Mouse (Mus musculus) embryonic facial prominence, embryonic 15.5 days (tissue): ENCODE measurements around the gene Lrch3. TPM values are rescaled to one million over a fixed set of nuclear protein-coding genes. Genes with fewer than 3 reads are reported as not detected.
"Not testable (repeated sequence)": the region's sequence is repeated elsewhere in the genome, so short reads cannot be mapped to it uniquely, and the experiment has no call there.

Experiments used
- ATAC-seq: fragments of 200-750 bp; cut with Nextera tagmentation; 2 replicates; pipeline ENCODE4 v1.8.0; 2017; ENCODE audit warnings: low read depth, moderate TSS enrichment; ENCODE audit not compliant: insufficient number of reproducible peaks, low FRiP score, low TSS enrichment
- H3K27ac ChIP-seq: fragments of 300-500 bp; sonication (generic); replicated peaks from 2 replicates; pipeline ENCODE4 v1.5.1; 2015; ENCODE audit warnings: mild to moderate bottlenecking, inconsistent platforms
- H3K27me3 ChIP-seq: fragments of 300-500 bp; sonication (generic); 2 replicates; pipeline ENCODE4 v1.6.1; 2015; ENCODE audit warnings: inconsistent platforms
- H3K36me3 ChIP-seq: fragments of 300-500 bp; sonication (generic); 2 replicates; pipeline ENCODE4 v1.6.1; 2015; ENCODE audit warnings: mild to moderate bottlenecking, inconsistent platforms
- H3K4me1 ChIP-seq: fragments of 300-500 bp; sonication (generic); 2 replicates; pipeline ENCODE4 v1.6.1; 2015; ENCODE audit warnings: inconsistent platforms
- H3K4me2 ChIP-seq: fragments of 300-500 bp; sonication (generic); replicated peaks from 2 replicates; pipeline ENCODE4 v1.6.1; 2015; ENCODE audit warnings: mild to moderate bottlenecking, inconsistent platforms
- H3K4me3 ChIP-seq: fragments of 300-500 bp; sonication (generic); replicated peaks from 2 replicates; pipeline ENCODE4 v1.5.1; 2015; ENCODE audit warnings: mild to moderate bottlenecking, inconsistent platforms
- H3K9ac ChIP-seq: fragments of 300-500 bp; sonication (generic); 2 replicates; pipeline ENCODE4 v1.6.1; 2015; ENCODE audit warnings: inconsistent platforms
- H3K9me3 ChIP-seq: fragments of 300-500 bp; sonication (generic); replicated peaks from 2 replicates; pipeline ENCODE4 v1.6.1; 2016; ENCODE audit warnings: inconsistent platforms
- WGBS: fragments of 180-500 bp; shearing (Covaris S2); methylation state at CpG from one replicate; pipeline ENCODE4 v1.1.7; 2015; 5-methylcytosine and 5-hydroxymethylcytosine counted together
- polyA plus RNA-seq: library from polyadenylated mRNA; unstranded; fragments of >200 nt; fragmentation: Nextera tagmentation; extraction: Ambion mirVana; gene quantifications from 2 replicates; pipeline ENCODE4 v1.2.1, GENCODE M21; 2015

Gene Lrch3
- polyA plus RNA-seq, 1 experiment from 2014 or later = 20.5 TPM

DNA sequence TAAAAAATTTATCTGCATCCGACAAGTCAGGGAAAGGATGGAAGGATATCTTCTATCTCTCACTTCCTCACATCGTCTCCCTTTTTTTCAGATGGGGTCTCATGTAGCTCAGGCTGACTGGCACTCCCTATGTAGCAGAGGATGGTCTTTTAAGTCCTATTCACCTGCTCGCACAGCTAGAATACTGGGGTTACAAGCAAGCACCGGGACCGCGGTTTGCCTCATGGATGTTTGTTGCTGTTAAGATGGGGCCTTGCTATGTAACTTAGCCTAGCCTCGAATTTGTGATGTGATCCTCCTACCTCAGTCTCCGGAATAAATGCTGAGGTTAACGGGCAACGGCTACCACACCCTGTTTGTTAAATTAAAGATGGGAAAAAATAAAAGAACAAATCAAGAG is 141.8 kb downstream of the Lrch3 start:
- no peaks in the 10 kb centered on the region for H3K9me3 ChIP-seq
- H3K27me3 ChIP-seq = no peaks in the 10 kb centered on the region
- H3K27ac ChIP-seq = no peak overlapping the region
- no peak overlapping the region for H3K9ac ChIP-seq
- ATAC-seq = peak; percentile 12; the same call in 1 of the 2 replicates
- peak overlapping the region; percentile 66 for H3K4me2 ChIP-seq
- peaks cover 12% of the 10 kb centered on the region for H3K4me1 ChIP-seq
- H3K4me3 ChIP-seq = peak overlapping the region; percentile 92
- peaks cover 27% of the 10 kb centered on the region for H3K36me3 ChIP-seq
- WGBS = 18% methylated on average over 10 of the region's 10 CpGs

DNA sequence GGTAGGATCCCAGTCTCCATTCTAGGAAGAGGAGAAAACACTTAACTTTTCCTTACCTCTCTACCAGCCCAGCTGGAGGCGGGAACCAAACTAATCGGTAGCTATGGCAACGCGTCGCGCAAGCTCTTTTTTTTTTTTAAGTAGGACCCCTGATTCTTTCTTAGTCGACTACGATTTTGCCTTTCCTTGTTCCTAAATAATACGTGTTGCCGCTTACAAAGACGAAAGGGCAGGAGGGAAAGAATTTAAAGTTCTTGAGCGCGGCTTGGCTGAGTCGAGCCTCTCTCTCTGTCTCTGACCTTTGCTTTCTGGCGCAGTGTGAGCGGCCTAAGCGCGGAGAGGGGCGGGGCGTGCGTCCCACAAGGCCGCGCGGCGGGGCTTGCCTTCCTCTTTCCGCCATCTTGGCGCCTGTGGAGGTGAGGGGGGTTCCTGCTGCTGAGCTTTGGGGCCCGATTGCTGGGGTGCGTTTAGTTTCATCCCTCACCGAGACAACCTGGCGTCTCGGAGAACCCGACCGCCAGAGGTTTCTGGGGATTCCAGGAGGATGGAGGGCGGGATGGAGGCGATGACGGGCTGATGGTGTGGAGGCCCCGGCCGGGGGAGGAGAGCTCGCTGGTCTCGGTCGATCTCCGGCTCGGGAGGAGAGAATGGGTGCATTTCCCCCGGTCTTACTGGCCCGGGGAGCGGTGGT is 142.3 kb downstream of the Lrch3 start, which contains the start of the genes Iqcg and Rpl35a:
Iqcg (minus strand) TSS at position 124 of the 691 bp plus-strand sequence.
Rpl35a (plus strand) TSS at position 359 of the 691 bp plus-strand sequence.
- Histone ChIP-seq H3K9me3 (no peaks in the 10 kb centered on the region), H3K4me1 (peaks cover 12% of the 10 kb centered on the region), H3K4me3 (peak within 1 kb of the TSS; percentile 92), H3K9ac (peak within 1 kb of the TSS; percentile 91), H3K27me3 (no peaks in the 10 kb centered on the region), H3K36me3 (peaks cover 31% of the 10 kb centered on the region), H3K4me2 (peak within 1 kb of the TSS; percentile 66), H3K27ac (peak within 1 kb of the TSS; percentile 92)
- ATAC-seq = peak; percentile 91
- under 1% methylated on average over 47 of the region's 47 CpGs for WGBS

DNA sequence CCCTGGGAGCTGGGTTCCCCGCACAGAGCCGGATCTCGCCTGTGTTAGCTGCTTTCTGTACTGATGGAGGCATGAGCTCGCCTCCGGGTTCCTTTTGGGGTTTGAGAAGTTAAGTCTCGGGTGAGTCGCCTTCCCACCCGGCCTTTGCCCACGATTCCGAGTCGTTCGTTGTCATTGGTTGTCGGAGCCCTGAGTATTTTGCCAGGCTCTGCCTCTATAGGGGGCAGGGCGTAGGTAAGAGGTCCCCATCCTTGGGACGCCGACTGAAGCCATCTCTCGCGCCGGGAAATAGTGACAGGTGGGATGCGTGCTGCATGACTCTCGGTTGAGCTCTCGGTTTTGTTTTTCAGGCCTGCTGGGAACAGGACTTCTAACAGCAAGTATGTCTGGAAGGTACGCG is 142.9 kb downstream of the Lrch3 start:
- Histone ChIP-seq H3K27ac (peak overlapping the region; percentile 92), H3K9ac (peak overlapping the region; percentile 91), H3K4me3 (peak overlapping the region; percentile 92), H3K4me1 (peaks cover 14% of the 10 kb centered on the region), H3K27me3 (no peaks in the 10 kb centered on the region), H3K4me2 (peak overlapping the region; percentile 66), H3K9me3 (no peaks in the 10 kb centered on the region), H3K36me3 (peaks cover 31% of the 10 kb centered on the region)
- ATAC-seq = 0 out of 2 replicates have a peak, but pooled peaks have one; percentile 12
- WGBS = under 1% methylated on average over 24 of the region's 24 CpGs

DNA sequence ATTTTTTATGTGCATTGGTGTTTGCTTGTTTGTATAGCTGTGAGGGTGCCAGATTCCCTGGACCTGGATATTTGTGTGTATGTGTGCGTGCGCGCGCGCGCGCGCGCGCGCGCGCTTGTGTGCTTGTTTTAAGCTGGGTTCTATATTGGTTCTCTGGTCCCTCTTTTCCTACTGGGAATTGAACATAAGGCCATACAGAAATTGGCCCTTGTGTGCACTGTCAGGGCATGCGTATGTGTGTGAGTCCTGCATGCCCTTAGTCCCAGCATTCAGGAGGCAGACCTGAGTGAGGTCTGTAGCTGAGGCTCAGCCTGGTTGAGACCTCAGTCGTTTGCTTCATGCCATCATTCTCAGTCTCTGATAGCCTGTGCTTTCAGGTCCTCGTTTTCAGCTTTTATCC is 144.1 kb downstream of the Lrch3 start:
- no peak for ATAC-seq
- Histone ChIP-seq H3K4me1 (peaks cover 19% of the 10 kb centered on the region), H3K36me3 (peaks cover 31% of the 10 kb centered on the region), H3K9ac (0 out of 2 replicates have a peak overlapping the region, but pooled peaks have one; percentile 9), H3K9me3 (no peaks in the 10 kb centered on the region), H3K27ac (no peak overlapping the region), H3K27me3 (no peaks in the 10 kb centered on the region), H3K4me3 (peak overlapping the region; percentile 92; the same call in 1 of the 2 replicates), H3K4me2 (peak overlapping the region; percentile 66)
- WGBS = 88% methylated on average over 16 of the region's 16 CpGs

DNA sequence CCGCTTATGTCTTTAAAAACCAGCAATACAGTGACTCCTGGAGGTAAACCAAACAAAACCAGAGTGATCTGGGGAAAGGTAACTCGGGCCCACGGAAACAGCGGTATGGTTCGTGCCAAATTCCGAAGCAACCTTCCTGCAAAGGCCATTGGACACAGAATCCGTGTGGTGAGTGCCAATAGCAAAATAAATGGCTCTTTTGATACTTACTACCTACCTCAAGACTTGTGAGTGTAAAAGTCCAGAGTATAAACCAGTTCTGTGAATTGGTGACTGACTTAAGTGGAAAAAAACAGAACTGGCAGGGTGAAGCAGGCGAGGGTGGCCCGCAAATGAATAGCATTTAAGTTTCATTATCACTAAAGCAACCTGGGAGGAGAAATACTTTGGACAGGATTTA is 144.8 kb downstream of the Lrch3 start:
- not testable (repeated sequence) for H3K27me3 ChIP-seq, H3K4me3 ChIP-seq, ATAC-seq, H3K9ac ChIP-seq, H3K27ac ChIP-seq, H3K9me3 ChIP-seq
- Histone ChIP-seq H3K4me2 (peak overlapping the region; percentile 66; the same call in 1 of the 2 replicates), H3K36me3 (peaks cover 31% of the 10 kb centered on the region), H3K4me1 (peaks cover 26% of the 10 kb centered on the region)
- WGBS = 86% methylated on average over 9 of the region's 9 CpGs

DNA sequence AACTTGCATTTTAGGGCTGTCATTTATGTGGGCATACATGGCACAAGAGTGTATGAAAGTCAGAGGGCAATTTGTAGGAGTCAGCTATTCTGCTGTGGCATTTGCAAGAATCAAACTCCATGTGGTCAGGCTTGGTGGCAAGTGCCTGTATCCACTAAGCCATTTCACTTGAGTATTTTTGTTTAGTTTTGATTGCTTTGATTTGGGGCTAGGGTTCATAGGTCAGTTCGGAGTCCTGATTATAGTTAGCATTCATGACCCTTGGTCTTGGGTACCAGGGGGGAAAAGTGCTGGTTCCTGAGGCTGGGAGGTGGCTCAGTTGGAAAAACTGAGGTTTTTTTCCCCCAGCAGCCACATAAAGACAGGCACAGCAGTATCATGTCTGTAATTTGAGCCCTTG is 145.6 kb downstream of the Lrch3 start:
- peaks cover 31% of the 10 kb centered on the region for H3K36me3 ChIP-seq
- H3K9me3 ChIP-seq = no peaks in the 10 kb centered on the region
- H3K27me3 ChIP-seq = no peaks in the 10 kb centered on the region
- no peak for ATAC-seq
- 88% methylated on average over 1 of the region's 1 CpGs for WGBS
- peaks cover 28% of the 10 kb centered on the region for H3K4me1 ChIP-seq
- H3K27ac ChIP-seq = no peak overlapping the region
- H3K9ac ChIP-seq = no peak overlapping the region
- no peak overlapping the region for H3K4me2 ChIP-seq
- H3K4me3 ChIP-seq = no peak overlapping the region

DNA sequence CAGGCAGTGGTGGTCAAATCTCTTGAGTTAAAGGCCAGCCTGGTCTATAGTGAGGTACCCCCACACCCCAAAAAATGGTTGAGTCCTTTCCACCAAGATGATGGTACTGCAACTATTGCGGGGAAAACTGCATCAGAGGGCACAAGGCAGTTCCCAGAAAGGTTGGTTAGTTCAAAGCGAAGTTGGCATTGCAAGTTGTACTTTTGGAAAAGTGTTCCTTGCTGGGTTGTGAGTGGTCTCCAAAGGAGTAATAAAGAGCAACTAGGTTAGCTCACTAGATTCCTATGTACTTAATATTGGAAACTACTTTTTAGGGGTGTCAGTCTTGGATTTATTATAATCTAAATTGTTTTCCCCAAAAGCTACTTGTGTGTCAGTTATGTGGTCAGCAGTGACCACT is 147.0 kb downstream of the Lrch3 start:
- Histone ChIP-seq H3K4me1 (peaks cover 24% of the 10 kb centered on the region), H3K27ac (no peak overlapping the region), H3K27me3 (no peaks in the 10 kb centered on the region), H3K36me3 (peaks cover 31% of the 10 kb centered on the region), H3K9ac (no peak overlapping the region), H3K4me3 (no peak overlapping the region), H3K4me2 (no peak overlapping the region), H3K9me3 (no peaks in the 10 kb centered on the region)
- ATAC-seq = no peak
- WGBS = 84% methylated on average over 2 of the region's 2 CpGs

DNA sequence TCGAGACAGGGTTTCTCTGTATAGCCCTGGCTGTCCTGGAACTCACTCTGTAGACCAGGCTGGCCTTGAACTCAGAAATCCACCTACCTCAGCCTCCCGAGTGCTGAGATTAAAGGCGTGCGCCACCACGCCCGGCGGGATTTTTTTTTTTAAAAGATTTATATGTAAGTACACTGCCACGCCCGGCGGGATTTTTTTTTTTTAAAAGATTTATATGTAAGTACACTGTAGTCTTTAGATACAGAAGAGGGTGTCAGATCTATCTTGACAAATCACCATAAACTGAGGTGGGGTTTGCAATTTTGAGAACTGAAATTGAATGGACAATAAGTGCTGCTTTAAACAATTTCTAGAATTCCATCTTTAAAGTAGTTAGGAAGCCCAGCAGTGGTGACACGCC is 147.5 kb downstream of the Lrch3 start:
- Histone ChIP-seq H3K27me3 (no peaks in the 10 kb centered on the region), H3K36me3 (peaks cover 31% of the 10 kb centered on the region), H3K4me1 (peaks cover 24% of the 10 kb centered on the region), H3K4me3 (peak overlapping the region; percentile 71; the same call in 1 of the 2 replicates), H3K9me3 (no peaks in the 10 kb centered on the region), H3K27ac (peak overlapping the region; percentile 72), H3K4me2 (peak overlapping the region; percentile 92; the same call in 1 of the 2 replicates), H3K9ac (no peak overlapping the region)
- ATAC-seq = no peak
- 50% methylated on average over 11 of the region's 11 CpGs for WGBS

DNA sequence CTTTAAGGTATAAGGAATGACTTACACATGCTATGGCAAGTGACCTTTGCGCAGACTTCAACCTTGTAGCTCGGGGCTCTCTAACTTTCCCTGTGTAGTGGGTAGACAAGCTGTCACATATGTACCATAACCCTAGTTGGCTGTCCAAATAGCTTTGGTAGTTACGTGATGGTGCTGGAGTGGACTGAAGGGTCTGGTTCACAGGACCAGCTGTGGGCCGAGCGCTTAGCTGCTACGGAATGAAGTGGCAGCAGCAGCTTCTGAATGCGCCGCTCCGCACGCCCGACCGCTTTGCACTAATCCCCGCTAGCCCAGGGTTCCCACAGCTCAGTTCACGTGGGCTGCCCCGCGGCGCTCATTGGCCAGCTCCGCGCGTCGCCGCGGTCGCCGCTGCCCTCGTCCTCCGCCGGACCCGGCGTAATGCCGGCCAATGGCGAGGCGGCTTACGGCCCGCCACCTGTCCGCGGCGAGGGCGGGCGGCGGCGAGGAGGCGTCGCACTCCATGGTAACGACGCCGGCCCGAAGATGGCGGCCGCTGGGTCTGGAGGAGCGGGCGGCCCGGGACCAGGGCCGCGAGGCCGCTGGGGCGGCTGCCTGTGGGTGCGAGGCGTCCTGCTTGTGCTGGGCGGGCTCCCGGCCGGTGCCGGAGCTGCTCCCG is 148.3 kb downstream of the Lrch3 start, which contains the start of gene Lmln:
Lmln (plus strand) TSS at position 498 of the 658 bp plus-strand sequence.
- Histone ChIP-seq H3K36me3 (peaks cover 31% of the 10 kb centered on the region), H3K27me3 (no peaks in the 10 kb centered on the region), H3K27ac (peak within 1 kb of the TSS; percentile 72), H3K4me1 (peaks cover 24% of the 10 kb centered on the region), H3K4me3 (peak within 1 kb of the TSS; percentile 71), H3K4me2 (peak within 1 kb of the TSS; percentile 92), H3K9ac (peak within 1 kb of the TSS; percentile 57), H3K9me3 (no peaks in the 10 kb centered on the region)
- ATAC-seq = peak; percentile 98
- under 1% methylated on average over 64 of the region's 64 CpGs for WGBS

DNA sequence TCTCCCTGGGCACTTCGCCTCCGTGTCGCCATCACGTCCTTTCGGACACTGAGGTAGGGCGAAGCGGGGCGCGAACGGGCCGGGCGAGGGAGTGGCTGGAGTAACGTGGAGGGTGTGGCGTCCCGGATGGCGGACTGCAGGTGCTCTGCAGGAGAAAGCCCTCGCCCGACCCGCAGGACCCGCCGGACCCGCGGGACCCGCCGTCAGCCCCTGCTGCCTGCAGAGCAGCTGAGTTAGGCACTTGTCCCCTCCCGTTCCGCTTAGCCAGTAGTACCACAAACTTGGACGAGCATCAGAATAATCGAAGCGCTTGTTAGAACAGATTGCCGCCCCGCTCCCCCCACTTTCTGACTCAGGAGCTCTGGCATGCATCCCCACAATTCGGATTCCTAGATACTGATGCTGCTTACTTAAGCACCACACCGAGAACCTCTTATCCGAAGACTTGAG is 148.8 kb downstream of the Lrch3 start:
- Histone ChIP-seq H3K27me3 (no peaks in the 10 kb centered on the region), H3K36me3 (peaks cover 31% of the 10 kb centered on the region), H3K4me1 (peaks cover 24% of the 10 kb centered on the region), H3K4me3 (peak overlapping the region; percentile 71), H3K9ac (peak overlapping the region; percentile 57), H3K4me2 (peak overlapping the region; percentile 92), H3K27ac (peak overlapping the region; percentile 72), H3K9me3 (no peaks in the 10 kb centered on the region)
- peak; percentile 51; the same call in 1 of the 2 replicates for ATAC-seq
- 0% methylated on average over 35 of the region's 35 CpGs for WGBS

DNA sequence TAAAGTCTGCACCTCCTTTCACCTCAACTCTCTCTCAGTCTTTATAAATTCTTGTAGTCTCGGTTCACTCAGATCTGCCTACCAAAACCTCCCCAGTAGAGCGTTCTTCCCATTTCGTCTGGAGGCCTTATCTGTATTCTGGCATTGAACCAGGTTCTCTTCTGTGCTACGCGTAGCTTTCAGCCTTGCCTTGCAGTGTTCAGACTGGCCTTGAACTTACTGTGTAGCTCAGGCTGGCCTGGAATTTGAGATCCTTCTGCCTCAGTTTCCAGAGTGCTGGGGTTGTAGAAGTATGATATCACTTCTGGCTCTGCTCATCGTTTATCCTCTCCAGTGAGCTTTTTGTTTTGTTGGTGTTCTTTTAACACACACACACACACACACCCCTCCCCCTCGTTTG is 149.4 kb downstream of the Lrch3 start:
- Histone ChIP-seq H3K9me3 (no peaks in the 10 kb centered on the region), H3K36me3 (peaks cover 26% of the 10 kb centered on the region), H3K27ac (no peak overlapping the region), H3K4me1 (peaks cover 18% of the 10 kb centered on the region), H3K4me3 (peak overlapping the region; percentile 71), H3K4me2 (peak overlapping the region; percentile 92), H3K9ac (peak overlapping the region; percentile 57; the same call in 1 of the 2 replicates), H3K27me3 (no peaks in the 10 kb centered on the region)
- WGBS = 34% methylated on average over 7 of the region's 7 CpGs
- no peak for ATAC-seq
